ENCODE assay signal across 11 mouse cellular contexts in the genomic region with DNA sequence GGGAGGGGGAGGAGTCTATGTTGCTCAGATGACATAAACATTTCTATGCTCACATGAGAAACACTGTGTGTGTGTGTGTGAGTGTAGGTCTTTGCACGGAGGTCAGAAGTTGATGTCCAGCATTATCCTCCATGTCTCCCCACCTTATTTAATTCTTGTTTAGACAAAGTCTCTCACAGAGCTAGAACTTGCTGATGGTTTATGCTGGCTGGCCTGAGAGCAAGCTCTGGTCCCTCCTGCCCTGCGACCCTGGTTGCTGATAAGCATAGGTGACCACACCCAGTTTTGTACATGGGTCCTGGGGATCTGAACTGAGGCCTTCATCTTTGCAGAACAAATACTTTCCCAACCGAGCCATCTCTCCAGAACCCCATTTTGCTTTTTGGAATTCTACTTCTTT. TPM values are rescaled to one million over a fixed set of nuclear protein-coding genes. Genes with fewer than 3 reads are reported as not detected.
DNase-seq lines count a peak whose midpoint lies in the region; ATAC-seq and TF ChIP-seq lines count a peak whose summit lies in the region.
"Had no signal": no experiment of that assay in that cellular context is flagged by ENCODE, and none has a peak within 500 bp of the region (broad histone marks: within the 10 kb centered on the region; RNA-seq: fewer than 3 reads in every experiment).

No protein-coding gene starts in this region.

- H3K4me1 ChIP-seq in forebrain, embryonic 16.5 days (replicated peaks; ENCODE audit: control insufficient read depth, insufficient read depth, low read length): peaks cover 21% of the 10 kb centered on the region
- H3K4me1 ChIP-seq in forebrain, embryonic 11.5 days (replicated peaks; ENCODE audit: control insufficient read depth, insufficient read depth, low read length): peaks cover 6% of the 10 kb centered on the region
- H3K4me1 ChIP-seq in intestine, embryonic 14.5 days (replicated peaks; ENCODE audit: control insufficient read depth, insufficient read depth, low read length): peaks cover 68% of the 10 kb centered on the region
- 0 out of 2 replicates have a peak, but pooled peaks cover 10% of the 10 kb centered on the region for H3K4me1 ChIP-seq in intestine, postnatal 0 days (replicated peaks; ENCODE audit: control insufficient read depth, insufficient read depth, low read length)
- peaks cover 64% of the 10 kb centered on the region for H3K4me1 ChIP-seq in embryonic facial prominence, embryonic 13.5 days
- H3K4me1 ChIP-seq in liver, embryonic 12.5 days: peaks cover 51% of the 10 kb centered on the region

- H3K36me3 ChIP-seq in forebrain, embryonic 16.5 days (ENCODE audit: control insufficient read depth, insufficient read depth): no peaks in the 10 kb centered on the region
- no peaks in the 10 kb centered on the region for H3K36me3 ChIP-seq in forebrain, embryonic 11.5 days (ENCODE audit: control insufficient read depth, insufficient read depth, low read length)
- H3K36me3 ChIP-seq in intestine, embryonic 14.5 days (ENCODE audit: control insufficient read depth, insufficient read depth, low read length): no peaks in the 10 kb centered on the region
- H3K36me3 ChIP-seq in intestine, postnatal 0 days (ENCODE audit: control insufficient read depth, insufficient read depth): no peaks in the 10 kb centered on the region
- no peaks in the 10 kb centered on the region for H3K36me3 ChIP-seq in embryonic facial prominence, embryonic 13.5 days
- no peaks in the 10 kb centered on the region for H3K36me3 ChIP-seq in liver, embryonic 12.5 days
- H3K36me3 ChIP-seq: forebrain, embryonic 15.5 days; G1E had no signal

- ATAC-seq in forebrain, embryonic 16.5 days: no peak
- no peak for ATAC-seq in forebrain, embryonic 11.5 days (replicated peaks; ENCODE audit: low FRiP score)
- ATAC-seq in intestine, embryonic 14.5 days (replicated peaks; ENCODE audit: low FRiP score, low TSS enrichment, low read depth): no peak
- no peak for ATAC-seq in intestine, postnatal 0 days
- no peak for ATAC-seq in embryonic facial prominence, embryonic 13.5 days (ENCODE audit: insufficient number of reproducible peaks, insufficient read depth, low FRiP score, low TSS enrichment, low read depth)
- ATAC-seq in liver, embryonic 12.5 days: peak; percentile 50
- ATAC-seq: activated CD4-positive, CD25-positive, alpha-beta regulatory T cell, adult 4 months; forebrain, embryonic 15.5 days had no signal

- H3K27me3 ChIP-seq in forebrain, embryonic 16.5 days (replicated peaks; ENCODE audit: control insufficient read depth, insufficient read depth, low read length): no peaks in the 10 kb centered on the region
- H3K27me3 ChIP-seq in forebrain, embryonic 11.5 days (ENCODE audit: control insufficient read depth, insufficient read depth, low read length): no peaks in the 10 kb centered on the region; the same call in 1 of the 2 replicates
- no peaks in the 10 kb centered on the region for H3K27me3 ChIP-seq in intestine, embryonic 14.5 days (replicated peaks; ENCODE audit: control insufficient read depth, insufficient read depth, low read length)
- H3K27me3 ChIP-seq in intestine, postnatal 0 days (replicated peaks; ENCODE audit: control insufficient read depth, insufficient read depth, low read length): no peaks in the 10 kb centered on the region
- no peaks in the 10 kb centered on the region for H3K27me3 ChIP-seq in embryonic facial prominence, embryonic 13.5 days
- H3K27me3 ChIP-seq in liver, embryonic 12.5 days (replicated peaks): no peaks in the 10 kb centered on the region
- H3K27me3 ChIP-seq: forebrain, embryonic 15.5 days had no signal

- TF ChIP-seq CTCF in intestine, postnatal 0 days (IDR thresholded peaks at IDR 0.05; ENCODE audit: low read depth): no peak

- H3K27ac ChIP-seq in forebrain, embryonic 16.5 days (ENCODE audit: low read length): no peak overlapping the region
- H3K27ac ChIP-seq in forebrain, embryonic 11.5 days (ENCODE audit: low read depth, low read length): no peak overlapping the region
- 0 out of 2 replicates have a peak overlapping the region, but pooled peaks have one; percentile 69 for H3K27ac ChIP-seq in intestine, embryonic 14.5 days (ENCODE audit: low read depth)
- no peak overlapping the region for H3K27ac ChIP-seq in intestine, postnatal 0 days (ENCODE audit: low read depth, low read length)
- peak overlapping the region; percentile 84 for H3K27ac ChIP-seq in embryonic facial prominence, embryonic 13.5 days
- 0 out of 2 replicates have a peak overlapping the region, but pooled peaks have one; percentile 15 for H3K27ac ChIP-seq in liver, embryonic 12.5 days
- H3K27ac ChIP-seq: forebrain, embryonic 15.5 days had no signal

- H3K9ac ChIP-seq in forebrain, embryonic 16.5 days (replicated peaks; ENCODE audit: low read depth, low read length): no peak overlapping the region
- no peak overlapping the region for H3K9ac ChIP-seq in forebrain, embryonic 11.5 days (ENCODE audit: low read length)
- no peak overlapping the region for H3K9ac ChIP-seq in intestine, embryonic 14.5 days (ENCODE audit: low read length)
- no peak overlapping the region for H3K9ac ChIP-seq in intestine, postnatal 0 days (ENCODE audit: low read depth, low read length)
- H3K9ac ChIP-seq in embryonic facial prominence, embryonic 13.5 days: peak overlapping the region; percentile 63
- H3K9ac ChIP-seq in liver, embryonic 12.5 days: no peak overlapping the region

- H3K9me3 ChIP-seq in forebrain, embryonic 16.5 days (ENCODE audit: control insufficient read depth, low read length): no peaks in the 10 kb centered on the region
- H3K9me3 ChIP-seq in forebrain, embryonic 11.5 days (ENCODE audit: control insufficient read depth, low read length): no peaks in the 10 kb centered on the region
- H3K9me3 ChIP-seq in intestine, embryonic 14.5 days (ENCODE audit: control insufficient read depth, low read length): no peaks in the 10 kb centered on the region
- no peaks in the 10 kb centered on the region for H3K9me3 ChIP-seq in intestine, postnatal 0 days (ENCODE audit: control insufficient read depth)
- H3K9me3 ChIP-seq in embryonic facial prominence, embryonic 13.5 days: no peaks in the 10 kb centered on the region
- no peaks in the 10 kb centered on the region for H3K9me3 ChIP-seq in liver, embryonic 12.5 days (replicated peaks)
- H3K9me3 ChIP-seq: forebrain, embryonic 15.5 days had no signal

- no peak overlapping the region for H3K4me3 ChIP-seq in forebrain, embryonic 16.5 days (replicated peaks; ENCODE audit: low read length)
- H3K4me3 ChIP-seq in forebrain, embryonic 11.5 days (ENCODE audit: low read depth, low read length): no peak overlapping the region
- no peak overlapping the region for H3K4me3 ChIP-seq in intestine, embryonic 14.5 days (ENCODE audit: low read depth, low read length)
- H3K4me3 ChIP-seq in intestine, postnatal 0 days (ENCODE audit: low read depth, low read length): no peak overlapping the region
- H3K4me3 ChIP-seq in embryonic facial prominence, embryonic 13.5 days: peak overlapping the region; percentile 94
- H3K4me3 ChIP-seq in liver, embryonic 12.5 days: peak overlapping the region; percentile 5; the same call in 1 of the 2 replicates

- peak overlapping the region; percentile 59; the same call in 1 of the 2 replicates for H3K4me2 ChIP-seq in forebrain, embryonic 16.5 days (ENCODE audit: low read length)
- H3K4me2 ChIP-seq in forebrain, embryonic 11.5 days (ENCODE audit: low read depth, low read length, severe bottlenecking): no peak overlapping the region
- peak overlapping the region; percentile 60 for H3K4me2 ChIP-seq in intestine, embryonic 14.5 days (ENCODE audit: low read length)
- H3K4me2 ChIP-seq in intestine, postnatal 0 days (replicated peaks; ENCODE audit: low read depth): no peak overlapping the region
- H3K4me2 ChIP-seq in embryonic facial prominence, embryonic 13.5 days: peak overlapping the region; percentile 81
- H3K4me2 ChIP-seq in liver, embryonic 12.5 days: peak overlapping the region; percentile 49

- DNase-seq in forebrain, embryonic 11.5 days (ENCODE audit: low spot score): no peak
- DNase-seq in intestine, embryonic 14.5 days (ENCODE audit: low spot score): no peak
- no peak for DNase-seq in retina, postnatal 1 day
- no peak for DNase-seq in layer of hippocampus, postnatal 25 days (ENCODE audit: extremely low spot score in 1 of 2, low spot score in 1 of 2)

- 77% methylated on average over 3 of the region's 3 CpGs for WGBS in forebrain, embryonic 16.5 days
- 70% methylated on average over 3 of the region's 3 CpGs for WGBS in forebrain, embryonic 11.5 days
- 40% methylated on average over 3 of the region's 3 CpGs for WGBS in intestine, embryonic 14.5 days
- WGBS in intestine, postnatal 0 days: 43% methylated on average over 3 of the region's 3 CpGs
- WGBS in embryonic facial prominence, embryonic 13.5 days: 51% methylated on average over 3 of the region's 3 CpGs
- 20% methylated on average over 3 of the region's 3 CpGs for WGBS in liver, embryonic 12.5 days (ENCODE audit: insufficient replicate concordance)

RNA-seq across cellular contexts. Expression of a gene that starts 3.1 kb away (rescaled TPM):
- polyA plus RNA-seq in forebrain, embryonic 16.5 days (2015; fragmentation: Nextera tagmentation; extraction: Ambion mirVana): 20.7 and 24.9 TPM in 2 replicates
- polyA plus RNA-seq in forebrain, embryonic 11.5 days (2014; fragmentation: Nextera tagmentation; extraction: Ambion mirVana): 11.6 and 12.4 TPM in 2 replicates
- polyA plus RNA-seq in intestine, embryonic 14.5 days (2014; fragmentation: Nextera tagmentation; extraction: Ambion mirVana): 31.0 and 33.4 TPM in 2 replicates
- 6.3 and 6.5 TPM in 2 replicates for polyA plus RNA-seq in intestine, postnatal 0 days (2015; fragmentation: Nextera tagmentation; extraction: Ambion mirVana)
- 46.5 and 58.2 TPM in 2 replicates for polyA plus RNA-seq in embryonic facial prominence, embryonic 13.5 days (2015; fragmentation: Nextera tagmentation; extraction: Ambion mirVana)
- polyA plus RNA-seq in liver, embryonic 12.5 days (2016; fragmentation: Nextera tagmentation; extraction: Ambion mirVana): 7.8 and 8.9 TPM in 2 replicates
- total RNA-seq in layer of hippocampus, postnatal 25 days (2021): 10 to 100 TPM; 71.5 to 79.6 TPM
- polyA plus RNA-seq: G1E had no signal

Comparison
In these comparisons a context has a peak if more than half of its experiments do, and no peak if none do; other contexts are left out.
1. H3K27ac ChIP-seq: peak in intestine, embryonic 14.5 days (single experiment), embryonic facial prominence, embryonic 13.5 days (single experiment) and liver, embryonic 12.5 days (single experiment); none in forebrain, embryonic 16.5 days (single experiment), forebrain, embryonic 11.5 days (single experiment) and intestine, postnatal 0 days (single experiment).
2. H3K4me2 ChIP-seq: peak in forebrain, embryonic 16.5 days (single experiment), intestine, embryonic 14.5 days (single experiment), embryonic facial prominence, embryonic 13.5 days (single experiment) and liver, embryonic 12.5 days (single experiment); none in forebrain, embryonic 11.5 days (single experiment) and intestine, postnatal 0 days (single experiment).
3. H3K4me3 ChIP-seq: peak in embryonic facial prominence, embryonic 13.5 days (single experiment) and liver, embryonic 12.5 days (single experiment); none in forebrain, embryonic 16.5 days (single experiment), forebrain, embryonic 11.5 days (single experiment), intestine, embryonic 14.5 days (single experiment) and intestine, postnatal 0 days (single experiment).